Mouse (Mus musculus): ENCODE measurements around the gene Slc5a4a.

Slc5a4a gene

GRCm38 (mm10) chr10:76147278-76147677 lies at the start of gene Slc5a4a:
Gene Slc5a4a, plus strand, starts transcription at chr10:76147451.
- no peak for DNase-seq (ENCODE audit: low spot score in 2 of 2)

- DNase-seq (ENCODE audit: low spot score in 2 of 2), result no peak
Observed at GRCm38 (mm10) chr10:76110861-76111260, 36.4 kb upstream of the Slc5a4a start, which contains the start of gene Slc5a4b. Gene Slc5a4b, minus strand, starts transcription at chr10:76110961.

GRCm38 (mm10) chr10:76117966-76118365 lies 29.3 kb upstream of the Slc5a4a start:
- DNase-seq (ENCODE audit: low spot score in 2 of 2), result peak; percentile 48 to 78

DNA sequence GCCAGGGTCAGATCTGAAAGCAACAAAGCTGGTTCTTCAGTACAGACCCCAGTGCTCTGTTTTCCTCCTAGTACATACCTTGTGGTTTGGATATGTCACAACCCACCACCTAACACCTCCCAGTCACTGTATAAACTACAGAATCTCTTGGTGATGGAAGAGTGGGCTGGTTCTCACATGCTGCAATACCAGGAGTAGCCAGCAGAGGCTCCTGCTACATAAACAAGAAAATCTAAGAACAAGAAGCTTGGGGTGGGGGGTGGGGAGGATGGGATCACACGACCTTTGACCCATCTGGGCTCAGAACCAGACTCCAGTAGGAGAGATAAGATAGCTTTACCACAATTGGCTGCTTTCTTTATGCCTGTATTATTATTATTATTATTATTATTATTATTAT lies 28.5 kb upstream of the Slc5a4a start:
- peak in 1 of 2 experiments; percentile 53 for DNase-seq (ENCODE audit: low spot score in 2 of 2)

GRCm38 (mm10) chr10:76120124-76120711 lies 27.0 kb upstream of the Slc5a4a start:
- no peak for DNase-seq (ENCODE audit: low spot score in 2 of 2)

DNA sequence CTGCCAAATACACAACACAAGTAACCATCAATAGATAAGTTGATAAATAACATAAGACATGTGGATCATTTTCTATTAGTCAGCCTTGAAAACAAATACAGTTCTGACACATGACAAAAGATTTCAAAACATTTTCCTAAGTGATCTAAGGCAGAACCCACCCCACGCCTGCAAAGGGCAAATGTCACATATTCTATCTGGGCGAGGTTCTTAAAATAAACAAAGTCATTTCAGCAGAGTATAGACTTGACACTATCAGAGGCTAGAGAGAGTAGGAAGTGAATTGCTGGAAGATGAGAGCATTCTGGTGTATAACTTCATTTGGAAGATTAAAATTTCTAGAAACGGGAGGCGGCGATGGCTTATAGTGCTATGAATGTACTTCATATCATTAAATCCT lies 25.8 kb upstream of the Slc5a4a start:
- DNase-seq (ENCODE audit: low spot score in 2 of 2), result no peak

GRCm38 (mm10) chr10:76132506-76132905 lies 14.7 kb upstream of the Slc5a4a start:
- DNase-seq (ENCODE audit: low spot score in 2 of 2), result no peak

GRCm38 (mm10) chr10:76136318-76136717 lies 10.9 kb upstream of the Slc5a4a start:
- no peak for DNase-seq (ENCODE audit: low spot score in 2 of 2)

DNA sequence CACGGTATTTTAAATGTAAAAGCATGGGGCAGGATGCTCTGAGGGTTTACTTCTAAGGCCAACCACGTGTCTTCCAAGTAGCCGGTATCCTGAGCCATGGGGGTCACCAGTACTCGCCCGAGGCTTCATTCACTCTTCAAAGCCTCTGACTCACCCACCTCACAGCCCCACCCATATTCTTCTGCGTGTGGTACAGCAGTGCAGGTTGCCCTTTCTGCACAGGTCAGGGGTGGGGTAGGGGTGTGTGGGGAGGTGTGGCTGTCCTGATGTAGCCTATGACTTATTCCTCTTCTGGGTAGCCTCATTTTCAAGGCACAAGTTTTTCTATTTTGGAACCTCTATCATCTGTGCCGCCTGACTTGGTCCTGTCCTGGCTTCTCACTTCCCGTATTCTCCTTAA lies 405 bp upstream of the Slc5a4a start:
- DNase-seq (ENCODE audit: low spot score in 2 of 2), result no peak

- no peak for DNase-seq (ENCODE audit: low spot score in 2 of 2)
Observed at GRCm38 (mm10) chr10:76155911-76156310, 8.7 kb downstream of the Slc5a4a start.

GRCm38 (mm10) chr10:76157528-76157927 lies 10.3 kb downstream of the Slc5a4a start:
- no peak for DNase-seq (ENCODE audit: low spot score in 2 of 2)

- DNase-seq (ENCODE audit: low spot score in 2 of 2), result no peak
Observed at GRCm38 (mm10) chr10:76158009-76158408, 10.8 kb downstream of the Slc5a4a start.

DNA sequence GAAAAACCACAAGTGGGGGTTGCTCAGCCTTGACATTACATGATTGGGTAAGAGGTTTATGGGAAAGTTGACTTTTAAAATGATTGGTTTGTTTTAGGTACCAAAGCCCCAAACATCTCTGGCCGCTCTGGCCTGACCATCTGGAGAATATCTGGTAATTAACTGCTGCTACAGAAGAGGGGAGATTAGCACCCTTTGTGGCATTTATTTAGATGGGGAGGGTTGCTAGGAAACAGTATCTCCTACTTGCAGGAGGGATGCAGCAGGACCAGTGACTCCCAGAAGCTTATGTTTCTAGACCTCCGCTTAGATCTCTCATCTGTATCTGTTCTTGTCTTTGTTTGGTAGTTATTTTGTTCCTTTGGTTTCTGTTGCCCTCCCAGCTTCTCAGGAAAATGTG lies 27.6 kb downstream of the Slc5a4a start:
- DNase-seq (ENCODE audit: low spot score in 2 of 2), result no peak

GRCm38 (mm10) chr10:76185216-76185615 lies 38.0 kb downstream of the Slc5a4a start:
- no peak for DNase-seq (ENCODE audit: low spot score in 2 of 2)

DNA sequence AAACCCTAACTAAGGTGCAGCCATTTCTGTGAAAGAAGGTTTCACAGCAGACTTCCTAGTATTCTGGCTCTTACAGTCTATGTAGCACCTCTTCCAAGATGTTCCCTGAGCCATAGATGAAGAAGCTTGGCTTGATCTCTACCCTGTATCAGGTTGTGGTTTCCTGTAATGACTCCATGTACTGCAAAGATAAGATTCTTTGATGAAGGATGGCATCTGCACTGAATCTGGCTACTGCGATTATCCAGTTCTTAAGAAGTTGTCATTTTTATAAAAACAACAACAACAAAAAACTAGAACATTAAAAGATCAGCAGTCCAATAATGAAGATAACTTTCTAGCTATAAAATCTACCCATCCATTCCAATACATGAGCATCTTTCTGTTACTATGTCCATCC lies 40.8 kb downstream of the Slc5a4a start:
- no peak for DNase-seq (ENCODE audit: low spot score in 2 of 2)

- no peak for DNase-seq (ENCODE audit: low spot score in 2 of 2)
Observed at GRCm38 (mm10) chr10:76201416-76201815, 54.2 kb downstream of the Slc5a4a start.

DNA sequence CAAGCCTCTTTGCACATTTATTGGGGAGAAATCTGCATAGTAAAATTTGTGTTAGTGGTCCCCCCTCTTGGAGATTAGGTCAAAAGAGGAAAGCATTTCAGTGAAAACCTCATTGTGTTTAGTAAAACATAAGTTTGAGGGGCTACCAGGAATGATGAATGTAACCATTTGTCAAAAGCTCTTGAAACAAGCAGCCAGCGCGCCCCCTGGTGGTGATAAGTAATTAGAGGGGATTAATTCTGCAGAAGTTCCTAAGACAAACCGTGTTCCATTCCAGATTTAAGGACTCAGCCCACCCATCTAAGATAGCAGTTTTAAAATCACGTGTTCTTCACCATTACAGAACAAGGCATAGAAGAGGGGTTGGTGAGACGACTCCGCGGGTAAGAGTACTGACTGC lies 54.7 kb downstream of the Slc5a4a start:
- DNase-seq (ENCODE audit: low spot score in 2 of 2), result peak; percentile 41 to 82

GRCm38 (mm10) chr10:76203798-76204283 lies 56.6 kb downstream of the Slc5a4a start:
- no peak for DNase-seq (ENCODE audit: low spot score in 2 of 2)

GRCm38 (mm10) chr10:76207262-76207796 lies 60.1 kb downstream of the Slc5a4a start:
- DNase-seq (ENCODE audit: low spot score in 2 of 2), result no peak

DNA sequence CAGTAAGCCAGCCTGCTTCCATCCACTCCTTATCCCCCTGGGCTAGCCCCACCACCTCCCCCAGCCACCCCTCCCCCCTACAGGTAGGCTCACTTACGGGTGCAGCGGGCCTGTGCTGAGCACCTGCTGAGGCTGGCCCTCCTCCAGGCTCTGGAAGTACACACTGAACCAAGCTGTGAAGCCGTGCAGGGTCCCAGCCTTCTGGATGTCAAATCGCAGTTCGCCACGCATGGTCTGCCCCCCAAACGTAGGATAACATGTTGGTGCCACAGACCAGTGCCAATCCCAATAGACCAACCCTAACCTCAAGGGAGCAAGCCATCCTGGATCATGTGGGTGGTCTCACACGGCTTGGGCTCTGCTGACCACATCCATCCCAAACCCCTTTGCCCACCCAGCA lies 62.0 kb downstream of the Slc5a4a start:
- no peak for DNase-seq (ENCODE audit: low spot score in 2 of 2)

DNA sequence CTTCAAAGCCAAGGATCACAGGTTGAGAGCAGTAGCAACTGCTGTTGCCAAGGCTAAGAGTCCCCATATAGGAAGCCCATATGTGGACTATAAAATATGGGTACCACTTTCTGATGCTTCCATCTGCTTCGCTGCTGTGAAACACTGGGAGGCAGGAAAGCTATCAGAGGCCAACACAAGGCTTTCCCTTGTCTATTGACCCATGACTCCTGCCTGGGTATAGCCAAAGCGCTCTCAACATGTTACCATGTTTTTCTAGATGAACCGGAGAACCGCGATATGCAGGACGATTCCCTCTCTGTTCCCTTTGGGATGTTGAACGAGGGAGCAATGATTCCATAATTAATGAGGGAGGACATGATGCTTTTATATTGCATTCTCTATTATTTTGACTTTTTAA lies 63.6 kb downstream of the Slc5a4a start:
- no peak for DNase-seq (ENCODE audit: low spot score in 2 of 2)

DNA sequence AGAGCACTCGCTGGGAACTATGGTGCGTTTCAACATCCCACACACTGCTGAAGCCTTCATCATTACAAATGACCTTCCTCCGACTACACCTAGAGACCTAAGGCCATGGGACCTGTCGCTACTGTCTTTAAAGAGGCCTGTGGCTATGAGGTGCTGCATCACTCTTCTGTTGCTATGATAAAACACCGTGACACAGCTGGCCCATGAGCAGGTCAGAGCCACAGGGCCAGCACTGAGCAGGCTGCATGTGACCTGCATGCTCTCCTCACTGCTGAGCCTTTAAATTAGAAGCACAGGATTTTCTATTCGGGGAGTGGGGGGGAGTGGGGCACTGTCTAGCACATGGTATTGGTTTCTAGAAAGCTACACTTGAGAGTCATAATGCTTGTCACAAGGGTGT lies 64.9 kb downstream of the Slc5a4a start:
- DNase-seq (ENCODE audit: low spot score in 2 of 2), result no peak

DNA sequence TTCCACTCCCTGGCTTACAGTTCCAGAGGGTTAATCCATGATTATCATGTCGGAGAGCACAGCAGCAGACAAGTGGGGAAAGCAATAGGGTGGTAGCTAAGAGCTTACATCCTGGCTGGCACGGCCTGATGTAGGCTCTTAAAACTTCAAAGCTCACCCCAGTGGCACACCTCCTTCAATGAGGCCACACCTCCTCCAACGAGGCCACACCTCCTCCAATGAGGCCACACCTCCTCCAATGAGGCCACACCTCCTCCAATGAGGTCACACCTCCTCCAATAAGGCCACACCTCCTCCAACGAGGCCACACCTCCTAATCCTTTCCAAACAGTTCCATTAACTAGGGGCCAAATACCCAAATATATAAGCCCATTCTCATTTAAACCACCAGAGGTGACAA lies 66.9 kb downstream of the Slc5a4a start:
- no peak for DNase-seq (ENCODE audit: low spot score in 2 of 2)

- no peak for DNase-seq (ENCODE audit: low spot score in 2 of 2)
Observed at GRCm38 (mm10) chr10:76217056-76217455, 69.8 kb downstream of the Slc5a4a start.
